Mouse (Mus musculus) heart, adult 2 months (tissue): Measurements from ENCODE around the gene Car15.

Experiments
- CTCF ChIP-seq: fragments of 200-600 bp; IDR thresholded peaks from 2 replicates; pipeline ENCODE4 v1.8.1; 2022; ENCODE audit warnings: antibody characterized with exemption, mild to moderate bottlenecking, moderate library complexity
- POLR2A ChIP-seq: fragments of 200-500 bp; IDR thresholded peaks from 2 replicates; pipeline ENCODE4 v1.6.1; 2011; ENCODE audit warnings: mild to moderate bottlenecking, low read depth, low read length, control low read depth; ENCODE audit not compliant: insufficient read depth

- no peak for TF ChIP-seq CTCF
- no peak for TF ChIP-seq POLR2A
Observed at GRCm38 (mm10) chr16:17872995-17873394, 34.8 kb upstream of the Car15 start.
